Mouse (Mus musculus): Measurements from ENCODE around the gene Ube2q1. TPM values are rescaled to one million over a fixed set of nuclear protein-coding genes. Genes with fewer than 3 reads are reported as not detected.

Gene Ube2q1
- polyA plus RNA-seq, 1 experiment from 2014 or later = 14.4 TPM

GRCm38 (mm10) chr3:89776001-89776400 is 2.6 kb downstream of the Ube2q1 start:
- ATAC-seq (replicated peaks; ENCODE audit: insufficient number of reproducible peaks, low FRiP score, low TSS enrichment) = no peak
- Histone ChIP-seq H3K36me3 (ENCODE audit: control insufficient read depth, insufficient read depth, low read length) (peaks cover 29% of the 10 kb centered on the region), H3K27me3 (ENCODE audit: control insufficient read depth, insufficient read depth, low read length) (no peaks in the 10 kb centered on the region), H3K9me3 (replicated peaks; ENCODE audit: control insufficient read depth, low read length) (no peaks in the 10 kb centered on the region), H3K27ac (ENCODE audit: low read depth, low read length) (no peak overlapping the region), H3K4me2 (no peak overlapping the region; the same call in 1 of the 2 replicates), H3K4me3 (ENCODE audit: low read depth, low read length) (no peak overlapping the region), H3K9ac (ENCODE audit: low read depth, low read length) (no peak overlapping the region), H3K4me1 (ENCODE audit: control insufficient read depth, insufficient read depth, low read length) (peaks cover 16% of the 10 kb centered on the region)
- WGBS (ENCODE audit: insufficient replicate concordance) = 85% methylated on average over 4 of the region's 4 CpGs

GRCm38 (mm10) chr3:89780102-89780501 is 6.7 kb downstream of the Ube2q1 start:
- Histone ChIP-seq H3K4me2 (no peak overlapping the region), H3K4me3 (ENCODE audit: low read depth, low read length) (no peak overlapping the region), H3K27me3 (ENCODE audit: control insufficient read depth, insufficient read depth, low read length) (no peaks in the 10 kb centered on the region), H3K27ac (ENCODE audit: low read depth, low read length) (no peak overlapping the region), H3K9me3 (replicated peaks; ENCODE audit: control insufficient read depth, low read length) (no peaks in the 10 kb centered on the region), H3K36me3 (ENCODE audit: control insufficient read depth, insufficient read depth, low read length) (peaks cover 41% of the 10 kb centered on the region), H3K9ac (ENCODE audit: low read depth, low read length) (no peak overlapping the region), H3K4me1 (ENCODE audit: control insufficient read depth, insufficient read depth, low read length) (peaks cover 7% of the 10 kb centered on the region)
- WGBS (ENCODE audit: insufficient replicate concordance) = 74% methylated on average over 4 of the region's 4 CpGs
- ATAC-seq (replicated peaks; ENCODE audit: insufficient number of reproducible peaks, low FRiP score, low TSS enrichment) = no peak

- Histone ChIP-seq H3K9ac (ENCODE audit: low read depth, low read length) (no peak overlapping the region), H3K9me3 (replicated peaks; ENCODE audit: control insufficient read depth, low read length) (no peaks in the 10 kb centered on the region), H3K36me3 (ENCODE audit: control insufficient read depth, insufficient read depth, low read length) (peaks cover 36% of the 10 kb centered on the region), H3K4me2 (no peak overlapping the region), H3K4me1 (ENCODE audit: control insufficient read depth, insufficient read depth, low read length) (no peaks in the 10 kb centered on the region), H3K4me3 (ENCODE audit: low read depth, low read length) (no peak overlapping the region), H3K27ac (ENCODE audit: low read depth, low read length) (no peak overlapping the region), H3K27me3 (ENCODE audit: control insufficient read depth, insufficient read depth, low read length) (no peaks in the 10 kb centered on the region; the same call in 1 of the 2 replicates)
- ATAC-seq (replicated peaks; ENCODE audit: insufficient number of reproducible peaks, low FRiP score, low TSS enrichment) = no peak
- 89% methylated on average over 5 of the region's 5 CpGs for WGBS (ENCODE audit: insufficient replicate concordance)
These were observed 8.2 kb downstream of the Ube2q1 start for GRCm38 (mm10) chr3:89781640-89782039.

GRCm38 (mm10) chr3:89784991-89785753 is 11.8 kb downstream of the Ube2q1 start:
- no peak overlapping the region; the same call in 1 of the 2 replicates for H3K9ac ChIP-seq (ENCODE audit: low read depth, low read length)

GRCm38 (mm10) chr3:89786275-89786674 is 12.9 kb downstream of the Ube2q1 start:
- 64% methylated on average over 6 of the region's 6 CpGs for WGBS (ENCODE audit: insufficient replicate concordance)

More at GRCm38 (mm10) chr3:89784991-89785753, 11.8 kb downstream of the Ube2q1 start:
- peak overlapping the region; percentile 50 for H3K4me2 ChIP-seq
- no peak overlapping the region for H3K27ac ChIP-seq (ENCODE audit: low read depth, low read length)
- 16% methylated on average over 11 of the region's 11 CpGs for WGBS (ENCODE audit: insufficient replicate concordance)
- no peak for ATAC-seq (replicated peaks; ENCODE audit: insufficient number of reproducible peaks, low FRiP score, low TSS enrichment)
- H3K9me3 ChIP-seq (replicated peaks; ENCODE audit: control insufficient read depth, low read length) = no peaks in the 10 kb centered on the region
- peaks cover 19% of the 10 kb centered on the region for H3K36me3 ChIP-seq (ENCODE audit: control insufficient read depth, insufficient read depth, low read length)
- H3K27me3 ChIP-seq (ENCODE audit: control insufficient read depth, insufficient read depth, low read length) = no peaks in the 10 kb centered on the region; the same call in 1 of the 2 replicates
- no peaks in the 10 kb centered on the region for H3K4me1 ChIP-seq (ENCODE audit: control insufficient read depth, insufficient read depth, low read length)
- H3K4me3 ChIP-seq (ENCODE audit: low read depth, low read length) = no peak overlapping the region

GRCm38 (mm10) chr3:89788680-89789352 is 15.4 kb downstream of the Ube2q1 start:
- Histone ChIP-seq H3K4me1 (ENCODE audit: control insufficient read depth, insufficient read depth, low read length) (no peaks in the 10 kb centered on the region), H3K36me3 (ENCODE audit: control insufficient read depth, insufficient read depth, low read length) (no peaks in the 10 kb centered on the region; the same call in 1 of the 2 replicates), H3K9ac (ENCODE audit: low read depth, low read length) (no peak overlapping the region), H3K27me3 (ENCODE audit: control insufficient read depth, insufficient read depth, low read length) (no peaks in the 10 kb centered on the region; the same call in 1 of the 2 replicates), H3K4me3 (ENCODE audit: low read depth, low read length) (no peak overlapping the region), H3K4me2 (no peak overlapping the region), H3K27ac (ENCODE audit: low read depth, low read length) (no peak overlapping the region), H3K9me3 (replicated peaks; ENCODE audit: control insufficient read depth, low read length) (no peaks in the 10 kb centered on the region)
- no peak for ATAC-seq (replicated peaks; ENCODE audit: insufficient number of reproducible peaks, low FRiP score, low TSS enrichment)
- 68% methylated on average over 16 of the region's 16 CpGs for WGBS (ENCODE audit: insufficient replicate concordance)

More at GRCm38 (mm10) chr3:89786275-89786674, 12.9 kb downstream of the Ube2q1 start:
- Histone ChIP-seq H3K36me3 (ENCODE audit: control insufficient read depth, insufficient read depth, low read length) (peaks cover 11% of the 10 kb centered on the region), H3K27ac (ENCODE audit: low read depth, low read length) (no peak overlapping the region), H3K9me3 (replicated peaks; ENCODE audit: control insufficient read depth, low read length) (no peaks in the 10 kb centered on the region), H3K4me2 (no peak overlapping the region), H3K4me1 (ENCODE audit: control insufficient read depth, insufficient read depth, low read length) (no peaks in the 10 kb centered on the region), H3K9ac (ENCODE audit: low read depth, low read length) (no peak overlapping the region), H3K27me3 (ENCODE audit: control insufficient read depth, insufficient read depth, low read length) (no peaks in the 10 kb centered on the region; the same call in 1 of the 2 replicates), H3K4me3 (ENCODE audit: low read depth, low read length) (no peak overlapping the region)
- ATAC-seq (replicated peaks; ENCODE audit: insufficient number of reproducible peaks, low FRiP score, low TSS enrichment) = no peak

GRCm38 (mm10) chr3:89794616-89795015 is 21.2 kb downstream of the Ube2q1 start:
- no peak overlapping the region for H3K4me3 ChIP-seq (ENCODE audit: low read depth, low read length)
- H3K9me3 ChIP-seq (replicated peaks; ENCODE audit: control insufficient read depth, low read length) = no peaks in the 10 kb centered on the region
- H3K27me3 ChIP-seq (ENCODE audit: control insufficient read depth, insufficient read depth, low read length) = no peaks in the 10 kb centered on the region
- ATAC-seq (replicated peaks; ENCODE audit: insufficient number of reproducible peaks, low FRiP score, low TSS enrichment) = no peak
- no peak overlapping the region for H3K4me2 ChIP-seq
- WGBS (ENCODE audit: insufficient replicate concordance) = 58% methylated on average over 2 of the region's 2 CpGs
- H3K4me1 ChIP-seq (ENCODE audit: control insufficient read depth, insufficient read depth, low read length) = no peaks in the 10 kb centered on the region
- no peak overlapping the region for H3K9ac ChIP-seq (ENCODE audit: low read depth, low read length)
- no peak overlapping the region for H3K27ac ChIP-seq (ENCODE audit: low read depth, low read length)
- no peaks in the 10 kb centered on the region for H3K36me3 ChIP-seq (ENCODE audit: control insufficient read depth, insufficient read depth, low read length)

- no peak overlapping the region for H3K9ac ChIP-seq (ENCODE audit: low read depth, low read length)
- H3K4me1 ChIP-seq (ENCODE audit: control insufficient read depth, insufficient read depth, low read length) = no peaks in the 10 kb centered on the region
- WGBS (ENCODE audit: insufficient replicate concordance) = 68% methylated on average over 5 of the region's 5 CpGs
- H3K9me3 ChIP-seq (replicated peaks; ENCODE audit: control insufficient read depth, low read length) = no peaks in the 10 kb centered on the region
- H3K4me3 ChIP-seq (ENCODE audit: low read depth, low read length) = no peak overlapping the region
- H3K4me2 ChIP-seq = no peak overlapping the region
- no peak overlapping the region for H3K27ac ChIP-seq (ENCODE audit: low read depth, low read length)
- H3K36me3 ChIP-seq (ENCODE audit: control insufficient read depth, insufficient read depth, low read length) = no peaks in the 10 kb centered on the region
- no peaks in the 10 kb centered on the region for H3K27me3 ChIP-seq (ENCODE audit: control insufficient read depth, insufficient read depth, low read length)
- no peak for ATAC-seq (replicated peaks; ENCODE audit: insufficient number of reproducible peaks, low FRiP score, low TSS enrichment)
These were observed 22.3 kb downstream of the Ube2q1 start for GRCm38 (mm10) chr3:89795746-89796145.
